Mouse (Mus musculus) inflammation-experienced regulatory T-cells (primary cell): ENCODE results near the gene Gm14308. TPM values are rescaled to one million over a fixed set of nuclear protein-coding genes. Genes with fewer than 3 reads are reported as not detected.

Source experiments
- polyA plus RNA-seq, 2 experiments: library from polyadenylated mRNA; unstranded; fragments of 100-300 nt; shearing (Covaris generic); gene quantifications; one replicate each; pipeline ENCODE4 v1.2.1; 2017

Gm14308 gene
- 1 to 10 TPM; 4.1 to 7.8 TPM for polyA plus RNA-seq

GRCm38 (mm10) chr2:176636244-176636643 is at the start of gene Gm14308:
Gm14308 (minus strand) TSS chr2:176636344.

GRCm38 (mm10) chr2:176670222-176670621 is 34.1 kb upstream of the Gm14308 start, which contains the start of gene Zfp973:
Zfp973 (plus strand) TSS chr2:176670522.

Other genes with a start within 250 kb of the Gm14308 start
- gene Gm14435, start 212.8 kb downstream of the Gm14308 start, polyA plus RNA-seq = 1 to 10 TPM; 6.2 to 8.3 TPM
- gene Gm14434, start 149.6 kb downstream of the Gm14308 start, polyA plus RNA-seq = 1 to 10 TPM in 1 of 2 experiments, not detected in 1; 2.6 TPM
- not detected for gene Zfp967, start 115.3 kb downstream of the Gm14308 start, polyA plus RNA-seq
- gene Zfp973, start 34.2 kb upstream of the Gm14308 start, polyA plus RNA-seq = 10 to 100 TPM in 1 of 2 experiments, 1 to 10 TPM in 1; 5.1 to 11.2 TPM
- 10 to 100 TPM; 10.1 to 18.5 TPM for gene Gm14305, start 72.0 kb upstream of the Gm14308 start, polyA plus RNA-seq
- gene Gm14295, start 162.3 kb upstream of the Gm14308 start, polyA plus RNA-seq = 1 to 10 TPM; 7.5 to 8.1 TPM
- gene Gm14408, start 194.8 kb upstream of the Gm14308 start, polyA plus RNA-seq = not detected